Mouse (Mus musculus) MN1 (cell line): ENCODE measurements around the gene Aoc1.
A peak's percentile ranks its signal among the peaks of the same experiment; 100 is the strongest.

Source experiments
- DNase-seq: peaks from one replicate; pipeline ENCODE4 v3.0.0-alpha.2; 2016; ENCODE audit warnings: low spot score

The Aoc1 gene

GRCm38 (mm10) chr6:48872596-48872995, at the start of gene Aoc1:
Gene Aoc1, plus strand, starts transcription at chr6:48872896.
- no peak for DNase-seq

- no peak for DNase-seq
These were observed 47.7 kb upstream of the Aoc1 start for GRCm38 (mm10) chr6:48825016-48825415.

- DNase-seq: no peak
These were observed 43.7 kb upstream of the Aoc1 start for GRCm38 (mm10) chr6:48828976-48829375.

- DNase-seq: no peak
These were observed 43.0 kb upstream of the Aoc1 start for GRCm38 (mm10) chr6:48829651-48830050.

- no peak for DNase-seq
These were observed 42.5 kb upstream of the Aoc1 start for GRCm38 (mm10) chr6:48830241-48830640.

- no peak for DNase-seq
These were observed 41.6 kb upstream of the Aoc1 start for GRCm38 (mm10) chr6:48831141-48831540.

- DNase-seq: no peak
These were observed 40.3 kb upstream of the Aoc1 start for GRCm38 (mm10) chr6:48832426-48832825.

- DNase-seq: no peak
These were observed 39.2 kb upstream of the Aoc1 start for GRCm38 (mm10) chr6:48833515-48833914.

- no peak for DNase-seq
These were observed 37.5 kb upstream of the Aoc1 start for GRCm38 (mm10) chr6:48835241-48835640.

- no peak for DNase-seq
These were observed 36.5 kb upstream of the Aoc1 start for GRCm38 (mm10) chr6:48836146-48836545.

- no peak for DNase-seq
These were observed 35.2 kb upstream of the Aoc1 start for GRCm38 (mm10) chr6:48837516-48837915.

- no peak for DNase-seq
These were observed 34.2 kb upstream of the Aoc1 start for GRCm38 (mm10) chr6:48838321-48839080.

- peak; percentile 72 for DNase-seq
These were observed 32.2 kb upstream of the Aoc1 start, which contains the start of gene Tmem176a for GRCm38 (mm10) chr6:48840371-48840969. Gene Tmem176a, plus strand, starts transcription at chr6:48840919.

- DNase-seq: peak; percentile 92
These were observed 31.6 kb upstream of the Aoc1 start, which contains the start of gene Tmem176b for GRCm38 (mm10) chr6:48840973-48841625. Gene Tmem176b, minus strand, starts transcription at chr6:48841496.

- peak; percentile 24 for DNase-seq
These were observed 30.4 kb upstream of the Aoc1 start for GRCm38 (mm10) chr6:48842111-48842842.

- no peak for DNase-seq
These were observed 27.6 kb upstream of the Aoc1 start for GRCm38 (mm10) chr6:48845086-48845485.

- no peak for DNase-seq
These were observed 20.7 kb upstream of the Aoc1 start for GRCm38 (mm10) chr6:48851820-48852491.

- no peak for DNase-seq
These were observed 18.5 kb upstream of the Aoc1 start for GRCm38 (mm10) chr6:48854155-48854554.

GRCm38 (mm10) chr6:48857613-48858302, 14.9 kb upstream of the Aoc1 start:
- peak; percentile 14 for DNase-seq

GRCm38 (mm10) chr6:48860130-48860815, 12.4 kb upstream of the Aoc1 start:
- DNase-seq: no peak
